9 mouse cellular contexts compared by ENCODE assay signal in the genomic region with DNA sequence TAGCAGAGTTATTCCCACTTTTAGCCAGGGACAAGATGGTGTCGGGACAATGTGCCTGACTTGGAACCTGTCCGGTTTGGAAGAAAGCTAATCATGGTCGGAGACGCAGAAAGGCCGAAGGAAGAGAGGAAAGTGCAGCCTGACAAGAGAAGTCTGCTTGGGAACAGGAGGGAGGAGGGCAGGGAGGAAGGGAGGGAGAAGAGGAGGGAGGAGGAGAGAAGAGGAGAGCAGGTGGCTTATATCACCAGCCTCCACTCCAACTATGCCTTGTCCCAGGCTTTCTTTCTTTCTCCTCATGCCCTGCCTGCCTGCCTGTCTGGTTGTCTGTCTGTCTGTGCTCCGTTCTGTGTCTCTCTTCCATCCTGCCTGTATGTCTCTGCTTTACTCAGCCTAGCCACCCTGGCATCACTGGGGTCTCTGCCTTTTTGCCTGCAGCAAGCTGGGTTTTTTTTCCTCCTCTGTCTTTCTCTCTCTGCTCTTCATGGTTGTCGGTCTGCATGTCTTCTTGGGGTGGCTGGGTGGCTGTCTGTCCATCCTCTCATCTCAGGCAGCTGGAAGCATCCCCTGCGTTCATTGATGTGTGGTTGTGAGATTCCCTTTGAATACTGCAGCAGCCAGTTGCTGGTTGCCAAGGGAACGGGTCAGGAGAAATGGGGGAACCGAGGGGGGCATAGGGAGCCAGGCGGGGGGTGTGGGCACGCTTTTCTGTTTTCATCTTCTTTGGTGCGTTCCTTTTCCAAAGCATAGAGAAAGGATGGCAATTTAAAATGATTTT.
A peak's percentile ranks its signal among the peaks of the same experiment; 100 is the strongest.
DNase-seq lines count a peak whose midpoint lies in the region; ATAC-seq and TF ChIP-seq lines count a peak whose summit lies in the region.
"Had no signal": no experiment of that assay in that cellular context is flagged by ENCODE, and none has a peak within 500 bp of the region (broad histone marks: within the 10 kb centered on the region; RNA-seq: fewer than 3 reads in every experiment).

No protein-coding gene starts in this region.

- H3K27ac ChIP-seq in neural tube, embryonic 11.5 days (ENCODE audit: low read depth, low read length), result no peak overlapping the region
- peak overlapping the region; percentile 88 for H3K27ac ChIP-seq in forebrain, postnatal 0 days (ENCODE audit: low read depth, low read length)

- H3K27me3 ChIP-seq in neural tube, embryonic 11.5 days (ENCODE audit: control insufficient read depth, insufficient read depth, low read length), result no peaks in the 10 kb centered on the region
- H3K27me3 ChIP-seq in forebrain, postnatal 0 days (ENCODE audit: insufficient read depth, low read length), result no peaks in the 10 kb centered on the region

- WGBS in neural tube, embryonic 11.5 days, result 50% methylated on average over 13 of the region's 13 CpGs
- 26% methylated on average over 13 of the region's 13 CpGs for WGBS in forebrain, postnatal 0 days

- peak; percentile 58 for DNase-seq in neural tube, embryonic 11.5 days (ENCODE audit: low spot score)
- no peak for DNase-seq in neural tube, embryonic 10.5 days (ENCODE audit: extremely low spot score, low spot score)
- peak; percentile 86 for DNase-seq in forebrain, postnatal 0 days
- DNase-seq in lung, postnatal 25 days (ENCODE audit: low spot score), result peak; percentile 59
- peak; percentile 77 for DNase-seq in retina, postnatal 1 day
- no peak for DNase-seq in cerebellum, adult 18-20 months
- no peak for DNase-seq in ovary, adult 18-20 months (ENCODE audit: low spot score)

- H3K9ac ChIP-seq in neural tube, embryonic 11.5 days (ENCODE audit: low read length), result peak overlapping the region; percentile 35; the same call in 1 of the 2 replicates
- peak overlapping the region; percentile 43 for H3K9ac ChIP-seq in forebrain, postnatal 0 days

- no peak overlapping the region for H3K4me2 ChIP-seq in neural tube, embryonic 11.5 days (ENCODE audit: low read depth)
- peak overlapping the region; percentile 43 for H3K4me2 ChIP-seq in forebrain, postnatal 0 days (ENCODE audit: low read depth)

- no peak for TF ChIP-seq CTCF in forebrain, postnatal 0 days (IDR thresholded peaks at IDR 0.05; ENCODE audit: low read depth)

- no peaks in the 10 kb centered on the region for H3K36me3 ChIP-seq in neural tube, embryonic 11.5 days (ENCODE audit: control insufficient read depth, insufficient read depth, low read length)
- H3K36me3 ChIP-seq in forebrain, postnatal 0 days (ENCODE audit: insufficient read depth), result no peaks in the 10 kb centered on the region

- peaks cover 11% of the 10 kb centered on the region for H3K4me1 ChIP-seq in neural tube, embryonic 11.5 days (ENCODE audit: control insufficient read depth, insufficient read depth, low read length)
- peaks cover 17% of the 10 kb centered on the region for H3K4me1 ChIP-seq in forebrain, postnatal 0 days (ENCODE audit: insufficient read depth)
- H3K4me1 ChIP-seq: megakaryocyte, embryonic 14.5 days had no signal

- ATAC-seq in neural tube, embryonic 11.5 days (ENCODE audit: insufficient read depth, low FRiP score, low TSS enrichment), result 0 out of 2 replicates have a peak, but pooled peaks have one; percentile 48
- peak; percentile 94 for ATAC-seq in forebrain, postnatal 0 days
- ATAC-seq in erythroid progenitor cell, adult 5-6 weeks (replicated peaks; ENCODE audit: low FRiP score, poor library complexity, severe bottlenecking), result no peak

- no peaks in the 10 kb centered on the region for H3K9me3 ChIP-seq in neural tube, embryonic 11.5 days (ENCODE audit: control insufficient read depth, low read length)
- H3K9me3 ChIP-seq in forebrain, postnatal 0 days (ENCODE audit: low read length), result no peaks in the 10 kb centered on the region
- H3K9me3 ChIP-seq: megakaryocyte, embryonic 14.5 days had no signal

- no peak overlapping the region for H3K4me3 ChIP-seq in neural tube, embryonic 11.5 days (ENCODE audit: low read depth, low read length)
- no peak overlapping the region for H3K4me3 ChIP-seq in forebrain, postnatal 0 days (ENCODE audit: low read depth, low read length)
- H3K4me3 ChIP-seq: megakaryocyte, embryonic 14.5 days had no signal

Comparison
In these comparisons a context has a peak if more than half of its experiments do, and no peak if none do; other contexts are left out.
1. DNase-seq: peak in neural tube, embryonic 11.5 days (single experiment), forebrain, postnatal 0 days (single experiment), lung, postnatal 25 days (single experiment) and retina, postnatal 1 day (single experiment); none in neural tube, embryonic 10.5 days (single experiment), cerebellum, adult 18-20 months (0 of 2) and ovary, adult 18-20 months (single experiment).